Mouse (Mus musculus) heart, adult 18-20 months (tissue): ENCODE measurements around the gene 4933405L10Rik. TPM values are rescaled to one million over a fixed set of nuclear protein-coding genes. Genes with fewer than 3 reads are reported as not detected.

Experiments used
- DNase-seq, 2 experiments: peaks; one replicate each; pipeline ENCODE4 v3.0.0; 2021 to 2022; ENCODE audit warnings: mixed read lengths in 1 of 2
- total RNA-seq, 2 experiments: library from RNA; stranded (reverse); gene quantifications; 2 replicates each; pipeline ENCODE4 v1.2.3; 2021

The 4933405L10Rik gene
- total RNA-seq, 2 experiments from 2014 or later: not detected

DNA sequence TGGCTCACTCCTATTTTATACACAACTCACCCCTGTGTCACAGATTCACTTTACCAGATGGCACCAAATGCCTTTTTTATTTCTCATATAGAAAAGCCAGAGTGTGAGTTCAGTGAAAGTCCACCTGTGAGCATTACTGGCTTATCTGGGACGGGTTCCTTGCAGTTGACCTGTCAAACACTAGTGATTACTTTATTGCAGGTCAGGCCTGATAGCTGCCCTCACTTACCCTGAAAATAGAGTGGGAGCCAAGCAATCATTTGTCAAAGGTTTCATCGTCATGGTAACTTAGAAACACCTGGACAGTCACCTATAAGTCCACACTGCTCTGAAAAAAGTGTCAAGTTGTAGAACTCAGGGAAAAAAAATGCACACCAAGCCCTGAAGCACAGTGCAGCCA lies 47.2 kb downstream of the 4933405L10Rik start:
- no peak for DNase-seq

DNA sequence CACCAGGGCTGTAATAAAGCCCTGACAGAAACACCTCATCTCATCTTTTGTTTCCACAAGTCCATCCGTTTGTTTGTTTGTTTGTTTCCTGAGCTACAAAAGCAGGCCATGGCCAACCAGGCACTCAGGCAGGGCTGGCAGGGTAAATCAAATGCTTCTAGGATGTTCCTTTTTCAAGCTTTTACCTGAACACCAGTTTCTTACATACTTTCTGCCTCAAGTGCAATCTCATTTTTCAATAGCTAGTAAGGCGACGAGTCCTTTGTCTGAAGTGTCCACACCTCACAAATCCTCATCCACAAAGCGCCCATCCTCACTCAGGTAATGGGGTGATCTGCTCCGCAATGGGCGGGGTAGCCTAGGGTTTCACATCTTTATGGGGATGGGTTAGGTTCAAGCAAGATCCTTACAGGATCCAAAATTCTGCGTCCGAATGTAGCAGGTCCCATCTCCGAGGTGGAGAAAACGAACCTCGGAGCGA lies 50.4 kb downstream of the 4933405L10Rik start:
- no peak for DNase-seq

DNA sequence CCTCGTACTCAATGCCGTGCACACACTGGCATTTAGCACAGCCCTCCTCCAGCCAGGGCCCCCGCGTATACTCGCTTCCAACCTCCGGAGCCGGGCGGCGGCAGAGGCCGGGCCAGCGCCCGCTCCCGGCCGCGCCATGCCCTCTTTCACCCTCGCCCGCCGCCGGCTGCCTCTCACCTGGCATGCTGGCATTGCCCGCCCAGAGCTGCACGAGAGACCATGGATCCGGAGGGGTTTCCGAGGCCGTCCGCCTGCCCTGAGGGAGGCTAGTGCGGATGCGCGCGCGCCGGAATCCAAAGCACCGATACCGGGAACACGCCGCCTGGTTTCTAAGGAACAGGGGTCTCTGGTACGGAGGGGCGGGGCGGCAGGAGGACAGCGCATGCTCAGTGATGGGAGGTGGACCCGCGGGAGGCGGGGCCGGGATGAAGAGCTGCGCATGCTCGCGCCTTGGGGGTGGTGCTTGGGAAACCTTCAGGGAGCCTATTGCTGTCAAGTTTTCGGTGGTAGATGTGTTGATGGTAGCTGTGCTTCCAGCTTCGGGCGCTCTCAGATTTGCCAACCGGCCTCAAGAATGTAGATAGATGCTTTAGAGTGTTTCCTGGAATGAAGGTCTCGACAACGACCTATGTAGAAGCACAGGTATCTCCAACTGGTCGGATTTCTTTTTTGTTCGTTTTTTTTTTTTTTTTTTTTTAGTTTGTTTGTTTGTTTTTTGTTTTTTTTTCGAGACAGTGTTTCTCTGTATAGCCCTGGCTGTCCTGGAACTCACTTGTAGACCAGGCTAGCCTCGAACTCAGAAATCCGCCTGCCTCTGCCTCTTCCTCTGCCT lies 51.0 kb downstream of the 4933405L10Rik start, which contains the start of gene Gfod2:
Gfod2 (minus strand) TSS at position 388 of the 832 bp plus-strand sequence.
- peak; percentile 98 to 99 for DNase-seq

Other genes with a start within 250 kb of the 4933405L10Rik start
- 10 to 100 TPM; 38.0 to 41.4 TPM for gene Tppp3, start 236.1 kb upstream of the 4933405L10Rik start, total RNA-seq
- 10 to 100 TPM; 12.5 to 14.2 TPM for gene Zdhhc1, start 210.8 kb upstream of the 4933405L10Rik start, total RNA-seq
- gene Hsd11b2, start 188.9 kb upstream of the 4933405L10Rik start, total RNA-seq: under 1 TPM; 0.21 to 0.22 TPM
- gene Atp6v0d1, start 141.6 kb upstream of the 4933405L10Rik start, total RNA-seq: 10 to 100 TPM; 50.4 to 53.2 TPM
- gene Ripor1, start 102.4 kb upstream of the 4933405L10Rik start, total RNA-seq: 10 to 100 TPM; 40.1 to 42.6 TPM
- gene Ctcf, start 71.1 kb upstream of the 4933405L10Rik start, total RNA-seq: 10 to 100 TPM; 39.9 to 40.9 TPM
- not detected for gene Agrp, start 70.3 kb upstream of the 4933405L10Rik start, total RNA-seq
- 1 to 10 TPM in 1 of 2 experiments, under 1 TPM in 1; 0.12 to 1.1 TPM for gene Carmil2, start 21.4 kb upstream of the 4933405L10Rik start, total RNA-seq
- gene Acd, start 6.6 kb upstream of the 4933405L10Rik start, total RNA-seq: 10 to 100 TPM; 11.0 to 12.6 TPM
- gene Pard6a, start 6.5 kb upstream of the 4933405L10Rik start, total RNA-seq: 1 to 10 TPM; 7.3 to 7.8 TPM
- gene Enkd1, start 555 bp downstream of the 4933405L10Rik start, total RNA-seq: 1 to 10 TPM; 1.3 TPM
- 1 to 10 TPM; 3.8 to 4.5 TPM for gene Gfod2, start 51.0 kb downstream of the 4933405L10Rik start, total RNA-seq
- gene Ranbp10, start 119.7 kb downstream of the 4933405L10Rik start, total RNA-seq: 10 to 100 TPM; 18.1 to 18.6 TPM
- not detected for gene Tsnaxip1, start 120.1 kb downstream of the 4933405L10Rik start, total RNA-seq
- 1 to 10 TPM; 2.2 to 2.5 TPM for gene Cenpt, start 145.6 kb downstream of the 4933405L10Rik start, total RNA-seq
- 10 to 100 TPM; 27.5 to 27.8 TPM for gene Thap11, start 147.5 kb downstream of the 4933405L10Rik start, total RNA-seq
- gene Nutf2, start 152.9 kb downstream of the 4933405L10Rik start, total RNA-seq: 10 to 100 TPM; 27.0 to 43.8 TPM
- 10 to 100 TPM; 23.0 to 25.7 TPM for gene Edc4, start 173.2 kb downstream of the 4933405L10Rik start, total RNA-seq
- 1 to 10 TPM in 1 of 2 experiments, under 1 TPM in 1; 0.77 to 1.0 TPM for gene Nrn1l, start 185.9 kb downstream of the 4933405L10Rik start, total RNA-seq
- 10 to 100 TPM; 15.6 to 18.1 TPM for gene Pskh1, start 192.8 kb downstream of the 4933405L10Rik start, total RNA-seq
- gene Ctrl, start 226.2 kb downstream of the 4933405L10Rik start, total RNA-seq: not detected
- gene Psmb10, start 230.8 kb downstream of the 4933405L10Rik start, total RNA-seq: 10 to 100 TPM; 72.5 to 92.1 TPM
- under 1 TPM; 0.49 to 0.57 TPM for gene Lcat, start 235.7 kb downstream of the 4933405L10Rik start, total RNA-seq